Mouse (Mus musculus): Measurements from ENCODE around the gene Dock9. TPM values are rescaled to one million over a fixed set of nuclear protein-coding genes. Genes with fewer than 3 reads are reported as not detected.

Dock9 gene
- total and polyA plus RNA-seq, 3 experiments: 9.3 to 12.2 (median 10.3) TPM

- no peak overlapping the region for H3K9ac ChIP-seq (ENCODE audit: insufficient read depth, low read depth)
- no peak overlapping the region for H3K4me2 ChIP-seq (ENCODE audit: insufficient read depth, low read depth, poor library complexity, severe bottlenecking)
Measured at GRCm38 (mm10) chr14:121752686-121753426, 44.8 kb downstream of the Dock9 start.

GRCm38 (mm10) chr14:121749606-121750005 is 48.0 kb downstream of the Dock9 start:
- H3K4me2 ChIP-seq (ENCODE audit: insufficient read depth, low read depth, poor library complexity, severe bottlenecking): no peak overlapping the region
- dilution Hi-C loops (cut with MboI; ENCODE audit: extremely low pct_ligation_motif_present, extremely low pct_unique_long_range_greater_than_20kb, low sequenced_read_pairs) (no loop called here), in situ Hi-C loops (cut with MboI; ENCODE audit: low pct_ligation_motif_present, low pct_unique_long_range_greater_than_20kb, low sequenced_read_pairs) (loop anchor here (10.0 kb wide), 1 partner anchor 175 kb away; no protein-coding TSS in a partner anchor)

More at GRCm38 (mm10) chr14:121752686-121753426, 44.8 kb downstream of the Dock9 start:
- Histone ChIP-seq H3K79me2 (replicated peaks; ENCODE audit: control insufficient read depth, extremely low read depth, insufficient read depth, poor library complexity, severe bottlenecking) (no peaks in the 10 kb centered on the region), H3K27ac (ENCODE audit: insufficient read depth, low read depth) (no peak overlapping the region), H3K9me3 (replicated peaks; ENCODE audit: low read length) (no peaks in the 10 kb centered on the region), H3K27me3 (replicated peaks) (no peaks in the 10 kb centered on the region), H3K4me1 (ENCODE audit: control insufficient read depth in 1 of 2, insufficient read depth in 2 of 2) (peaks cover 2 to 26% of the 10 kb centered on the region in 2 experiments; a peak in 2 of 4 replicates), H3K4me3 (replicated peaks in 1 of 3; ENCODE audit: low read depth in 2 of 3, low read length in 2 of 3, poor library complexity in 1 of 3) (no peak overlapping the region), H3K36me3 (replicated peaks in 1 of 2; ENCODE audit: control insufficient read depth in 1 of 2, insufficient read depth in 1 of 2, low read length in 1 of 2) (peaks cover 0 to 1% of the 10 kb centered on the region in 2 experiments)
- in situ Hi-C loops (cut with MboI; ENCODE audit: low pct_ligation_motif_present, low pct_unique_long_range_greater_than_20kb, low sequenced_read_pairs): loop anchor here (10.0 kb wide), 1 partner anchor 178 kb away; no protein-coding TSS in a partner anchor
- no peak for DNase-seq (ENCODE audit: extremely low read depth)
- dilution Hi-C loops (cut with MboI; ENCODE audit: extremely low pct_ligation_motif_present, extremely low pct_unique_long_range_greater_than_20kb, low sequenced_read_pairs): no loop called here
- TF ChIP-seq SMC3 (IDR thresholded peaks at IDR 0.05; ENCODE audit: low read depth, low read length): peak; percentile 80
- no peak for TF ChIP-seq POLR2AphosphoS2 (IDR thresholded peaks at IDR 0.05; ENCODE audit: low read depth, low read length)
- peak; percentile 75 for TF ChIP-seq RAD21 (IDR thresholded peaks at IDR 0.05; ENCODE audit: low read depth, low read length)
- peak; percentile 25; the same call in 1 of the 2 replicates for TF ChIP-seq ZC3H11A (IDR thresholded peaks at IDR 0.05; ENCODE audit: low read depth, low read length)
- no peak for TF ChIP-seq RCOR1 (conservative IDR thresholded peaks at IDR 0.05; ENCODE audit: low read depth, low read length)
- TF ChIP-seq CTCF (conservative IDR thresholded peaks at IDR 0.05 in 1 of 2, IDR thresholded peaks at IDR 0.05 in 1 of 2; ENCODE audit: low read depth in 2 of 2, low read length in 2 of 2): peak in 1 of 2 experiments; percentile 71; a peak in 2 of 4 replicates
- TF ChIP-seq NRF1 (IDR thresholded peaks at IDR 0.05; ENCODE audit: low read depth, low read length): no peak
- TF ChIP-seq IRF4 (IDR thresholded peaks at IDR 0.05; ENCODE audit: low read depth, low read length): no peak

More at GRCm38 (mm10) chr14:121749606-121750005, 48.0 kb downstream of the Dock9 start:
- no peaks in the 10 kb centered on the region for H3K9me3 ChIP-seq (replicated peaks; ENCODE audit: low read length)
- peaks cover 4 to 51% of the 10 kb centered on the region in 2 experiments; a peak in 3 of 4 replicates for H3K4me1 ChIP-seq (ENCODE audit: control insufficient read depth in 1 of 2, insufficient read depth in 2 of 2)
- H3K27ac ChIP-seq (ENCODE audit: insufficient read depth, low read depth): no peak overlapping the region
- TF ChIP-seq HCFC1 (IDR thresholded peaks at IDR 0.05; ENCODE audit: low read depth, low read length) (no peak), RAD21 (IDR thresholded peaks at IDR 0.05; ENCODE audit: low read depth, low read length) (no peak), CTCF (conservative IDR thresholded peaks at IDR 0.05 in 1 of 2, IDR thresholded peaks at IDR 0.05 in 1 of 2; ENCODE audit: low read depth in 2 of 2, low read length in 2 of 2) (no peak), KAT2A (IDR thresholded peaks at IDR 0.05; ENCODE audit: insufficient replicate concordance, low read length) (no peak), E2F4 (IDR thresholded peaks at IDR 0.05; ENCODE audit: insufficient replicate concordance, low read depth, low read length) (no peak), ZKSCAN1 (IDR thresholded peaks at IDR 0.05; ENCODE audit: borderline replicate concordance, low read depth, low read length) (no peak), TCF12 (IDR thresholded peaks at IDR 0.05; ENCODE audit: low read depth, low read length) (no peak), POLR2AphosphoS2 (IDR thresholded peaks at IDR 0.05; ENCODE audit: low read depth, low read length) (no peak), NRF1 (IDR thresholded peaks at IDR 0.05; ENCODE audit: low read depth, low read length) (no peak), ZC3H11A (IDR thresholded peaks at IDR 0.05; ENCODE audit: low read depth, low read length) (no peak), USF1 (IDR thresholded peaks at IDR 0.05; ENCODE audit: low read depth, low read length) (no peak), GABPA (IDR thresholded peaks at IDR 0.05; ENCODE audit: insufficient replicate concordance, low read depth, low read length) (no peak), PAX5 (IDR thresholded peaks at IDR 0.05; ENCODE audit: low read length) (no peak), TBP (conservative IDR thresholded peaks at IDR 0.05; ENCODE audit: low read depth, low read length) (no peak), MAX (IDR thresholded peaks at IDR 0.05; ENCODE audit: low read length) (no peak), MEF2A (IDR thresholded peaks at IDR 0.05; ENCODE audit: borderline replicate concordance, low read depth, low read length) (no peak), JUN (IDR thresholded peaks at IDR 0.05; ENCODE audit: insufficient read depth, low read depth, low read length) (no peak)
- H3K79me2 ChIP-seq (replicated peaks; ENCODE audit: control insufficient read depth, extremely low read depth, insufficient read depth, poor library complexity, severe bottlenecking): no peaks in the 10 kb centered on the region
- no peak overlapping the region for H3K9ac ChIP-seq (ENCODE audit: insufficient read depth, low read depth)
- H3K4me3 ChIP-seq (replicated peaks in 1 of 3; ENCODE audit: low read depth in 2 of 3, low read length in 2 of 3, poor library complexity in 1 of 3): no peak overlapping the region
- peaks cover 0 to 1% of the 10 kb centered on the region in 2 experiments for H3K36me3 ChIP-seq (replicated peaks in 1 of 2; ENCODE audit: control insufficient read depth in 1 of 2, insufficient read depth in 1 of 2, low read length in 1 of 2)
- DNase-seq (ENCODE audit: extremely low read depth): no peak
- H3K27me3 ChIP-seq (replicated peaks): no peaks in the 10 kb centered on the region

Data from CH12.LX (cell line).